Mouse (Mus musculus): Measurements from ENCODE around the gene Adcy9.

The Adcy9 gene

GRCm38 (mm10) chr16:4420298-4421054, at the start of gene Adcy9:
Gene Adcy9, minus strand, starts transcription at chr16:4420498.
- peak; percentile 89 for DNase-seq (ENCODE audit: extremely low spot score, low spot score)

- DNase-seq (ENCODE audit: extremely low spot score, low spot score): no peak
These were observed 49.5 kb upstream of the Adcy9 start for GRCm38 (mm10) chr16:4469599-4470352.

- no peak for DNase-seq (ENCODE audit: extremely low spot score, low spot score)
These were observed 44.3 kb upstream of the Adcy9 start for GRCm38 (mm10) chr16:4464529-4465089.

- no peak for DNase-seq (ENCODE audit: extremely low spot score, low spot score)
These were observed 37.6 kb upstream of the Adcy9 start for GRCm38 (mm10) chr16:4457927-4458326.

- DNase-seq (ENCODE audit: extremely low spot score, low spot score): no peak
These were observed 36.1 kb upstream of the Adcy9 start for GRCm38 (mm10) chr16:4456391-4456790.

- no peak for DNase-seq (ENCODE audit: extremely low spot score, low spot score)
These were observed 35.4 kb upstream of the Adcy9 start for GRCm38 (mm10) chr16:4455693-4456092.

- no peak for DNase-seq (ENCODE audit: extremely low spot score, low spot score)
These were observed 34.3 kb upstream of the Adcy9 start for GRCm38 (mm10) chr16:4454563-4454962.

- no peak for DNase-seq (ENCODE audit: extremely low spot score, low spot score)
These were observed 29.1 kb upstream of the Adcy9 start for GRCm38 (mm10) chr16:4449418-4449817.

- DNase-seq (ENCODE audit: extremely low spot score, low spot score): no peak
These were observed 27.9 kb upstream of the Adcy9 start for GRCm38 (mm10) chr16:4448235-4448634.

GRCm38 (mm10) chr16:4446395-4446794, 26.1 kb upstream of the Adcy9 start:
- DNase-seq (ENCODE audit: extremely low spot score, low spot score): no peak

GRCm38 (mm10) chr16:4444378-4444777, 24.1 kb upstream of the Adcy9 start:
- no peak for DNase-seq (ENCODE audit: extremely low spot score, low spot score)

GRCm38 (mm10) chr16:4439302-4440066, 19.2 kb upstream of the Adcy9 start:
- no peak for DNase-seq (ENCODE audit: extremely low spot score, low spot score)

GRCm38 (mm10) chr16:4436738-4437137, 16.4 kb upstream of the Adcy9 start:
- DNase-seq (ENCODE audit: extremely low spot score, low spot score): no peak

- no peak for DNase-seq (ENCODE audit: extremely low spot score, low spot score)
These were observed 15.1 kb upstream of the Adcy9 start for GRCm38 (mm10) chr16:4435371-4435770.

GRCm38 (mm10) chr16:4431841-4432240, 11.5 kb upstream of the Adcy9 start:
- DNase-seq (ENCODE audit: extremely low spot score, low spot score): no peak

GRCm38 (mm10) chr16:4431013-4431412, 10.7 kb upstream of the Adcy9 start:
- no peak for DNase-seq (ENCODE audit: extremely low spot score, low spot score)

GRCm38 (mm10) chr16:4430232-4430631, 9.9 kb upstream of the Adcy9 start:
- no peak for DNase-seq (ENCODE audit: extremely low spot score, low spot score)

GRCm38 (mm10) chr16:4425658-4426234, 5.4 kb upstream of the Adcy9 start:
- no peak for DNase-seq (ENCODE audit: extremely low spot score, low spot score)

- DNase-seq (ENCODE audit: extremely low spot score, low spot score): no peak
These were observed 3.3 kb upstream of the Adcy9 start for GRCm38 (mm10) chr16:4423613-4424012.

- DNase-seq (ENCODE audit: extremely low spot score, low spot score): no peak
These were observed 2.7 kb upstream of the Adcy9 start for GRCm38 (mm10) chr16:4422991-4423390.

- DNase-seq (ENCODE audit: extremely low spot score, low spot score): no peak
These were observed 576 bp downstream of the Adcy9 start for GRCm38 (mm10) chr16:4419546-4420297.
